Mouse (Mus musculus) Patski (cell line): ENCODE measurements around the gene Tpk1. TPM values are rescaled to one million over a fixed set of nuclear protein-coding genes. Genes with fewer than 3 reads are reported as not detected.

Source experiments
- ATAC-seq: fragments of 100-300 bp; one replicate; pipeline ENCODE4 v1.8.0; 2021
- CTCF ChIA-PET: fragments of 350-600 bp; sonication (Branson Sonifier 250); formaldehyde crosslinking; loops from one replicate; lab custom pipeline; 2022; ENCODE audit warnings: inconsistent platforms; lab: Charles Lee
- POLR2A ChIA-PET: fragments of 350-600 bp; sonication (Branson Sonifier 250); formaldehyde crosslinking; loops from one replicate; lab custom pipeline; 2022; ENCODE audit warnings: antibody characterized with exemption, inconsistent platforms; lab: Charles Lee
- DNase-seq: peaks from one replicate; pipeline ENCODE4 v3.0.0-alpha.2; 2011; ENCODE audit warnings: low read depth, low spot score
- H3K27me3 ChIP-seq: fragments of 371-371 bp; one replicate; pipeline ENCODE4 v1.5.1; 2021
- CTCF ChIP-seq: fragments of 100-300 bp; IDR thresholded peaks from one replicate; pipeline ENCODE4 v1.5.1; 2021
- in situ Hi-C: fragments of 300-500 bp; cut with MboI; formaldehyde crosslinking; loops from 3 replicates; pipeline ENCODE4 v1.11.1; 2018; ENCODE audit warnings: low pct_unique_long_range_greater_than_20kb, mixed read lengths
- polyA plus RNA-seq: library from polyadenylated mRNA; unstranded; gene quantifications from one replicate; pipeline ENCODE4 v1.2.3, GENCODE M21; 2021

The Tpk1 gene
- polyA plus RNA-seq, 1 experiment from 2014 or later = 6.4 TPM

GRCm38 (mm10) chr6:43395538-43395937 is 270.5 kb downstream of the Tpk1 start:
- no peaks in the 10 kb centered on the region for H3K27me3 ChIP-seq
- no peak for ATAC-seq
- no peak for DNase-seq
- peak; percentile 50 for TF ChIP-seq CTCF
- ChIA-PET CTCF (interaction anchor here (0.9 kb wide), 1 partner anchor 12 kb away, joined by 4 read pairs; no protein-coding TSS in a partner anchor), POLR2A (no interaction called here)
- in situ Hi-C loops = no loop called here

DNA sequence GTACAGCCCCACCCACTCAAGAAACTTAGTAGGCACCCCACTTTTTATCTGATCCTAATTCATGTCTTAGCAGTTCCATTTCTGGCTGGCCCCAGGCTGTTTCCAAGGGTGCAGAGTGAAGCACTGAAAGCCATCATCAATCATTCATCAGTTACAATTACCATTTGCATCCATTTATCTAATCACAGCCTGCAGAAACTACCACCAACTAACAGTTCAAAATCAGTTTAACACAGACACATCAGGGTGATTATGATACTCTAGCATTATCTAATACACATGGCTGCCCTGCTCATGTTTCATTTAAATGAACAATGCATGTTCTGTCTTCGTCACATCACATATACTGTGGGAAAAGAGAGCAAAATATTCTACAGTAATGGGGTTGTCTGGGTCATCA is 274.7 kb downstream of the Tpk1 start:
- no peaks in the 10 kb centered on the region for H3K27me3 ChIP-seq
- ChIA-PET POLR2A (no interaction called here), CTCF (no interaction called here)
- no peak for TF ChIP-seq CTCF
- in situ Hi-C loops = no loop called here
- no peak for DNase-seq
- ATAC-seq = no peak

- ChIA-PET CTCF (no interaction called here), POLR2A (no interaction called here)
- ATAC-seq (no peak), DNase-seq (no peak)
- in situ Hi-C loops = no loop called here
- H3K27me3 ChIP-seq = no peaks in the 10 kb centered on the region
- no peak for TF ChIP-seq CTCF
These were observed 278.8 kb downstream of the Tpk1 start for GRCm38 (mm10) chr6:43387273-43387672.

DNA sequence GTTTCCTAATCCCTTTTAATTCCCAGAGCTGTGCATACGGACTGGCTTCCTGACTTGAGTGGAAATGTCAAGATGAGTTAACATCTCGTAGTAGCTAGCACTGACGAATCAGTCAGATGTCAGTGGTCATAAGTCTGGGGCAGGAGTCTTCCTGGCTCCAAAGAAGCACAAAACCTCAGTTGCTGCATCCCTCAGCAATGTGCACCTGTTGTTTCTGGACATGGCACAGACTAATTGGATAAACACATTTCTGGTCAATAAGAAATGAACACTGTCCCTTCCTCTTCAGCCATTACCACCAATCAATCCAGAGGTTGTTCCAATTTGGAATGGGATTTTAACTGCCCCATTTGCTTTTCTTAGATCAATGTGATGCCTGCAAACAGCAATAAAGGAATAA is 281.2 kb downstream of the Tpk1 start:
- ATAC-seq = no peak
- H3K27me3 ChIP-seq = no peaks in the 10 kb centered on the region
- in situ Hi-C loops = no loop called here
- ChIA-PET POLR2A (no interaction called here), CTCF (no interaction called here)
- no peak for TF ChIP-seq CTCF
- no peak for DNase-seq

- TF ChIP-seq CTCF = no peak
- POLR2A ChIA-PET = no interaction called here
- DNase-seq = no peak
- in situ Hi-C loops = no loop called here
- no peak for ATAC-seq
- CTCF ChIA-PET = interaction anchor here (1.1 to 1.3 kb wide), 2 partner anchors 9 to 11 kb away, joined by 4 to 5 read pairs; no protein-coding TSS in a partner anchor
- no peaks in the 10 kb centered on the region for H3K27me3 ChIP-seq
These were observed 281.8 kb downstream of the Tpk1 start for GRCm38 (mm10) chr6:43384304-43384703.

GRCm38 (mm10) chr6:43382750-43383149 is 283.3 kb downstream of the Tpk1 start:
- ChIA-PET POLR2A (interaction anchor here (1.0 kb wide), 1 partner anchor 13 kb away, joined by 3 read pairs; no protein-coding TSS in a partner anchor), CTCF (interaction anchor here (1.2 kb wide), 1 partner anchor 37 kb away, joined by 3 read pairs; no protein-coding TSS in a partner anchor)
- no peaks in the 10 kb centered on the region for H3K27me3 ChIP-seq
- ATAC-seq (no peak), DNase-seq (no peak)
- no peak for TF ChIP-seq CTCF
- in situ Hi-C loops = no loop called here

DNA sequence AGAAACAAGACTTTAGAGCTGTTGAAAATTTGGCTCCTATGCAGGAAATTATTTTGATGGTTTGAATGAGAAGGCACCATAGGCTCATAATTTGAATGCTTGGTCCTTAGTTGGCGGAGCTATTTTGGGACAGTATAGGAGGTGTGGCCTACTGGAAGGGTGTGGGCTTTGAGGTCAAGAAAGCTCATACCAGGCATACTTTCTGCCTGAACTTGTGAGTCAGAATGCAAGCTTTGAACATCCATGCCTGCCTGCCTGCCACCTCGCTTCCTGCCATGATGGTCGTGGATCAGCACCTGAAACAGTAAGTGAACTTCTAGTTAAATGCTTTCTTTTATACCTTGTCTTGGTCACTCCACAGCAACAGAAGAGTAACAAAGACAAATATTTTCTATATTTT is 283.8 kb downstream of the Tpk1 start:
- POLR2A ChIA-PET = interaction anchor here (1.0 kb wide), 1 partner anchor 12 kb away, joined by 3 read pairs; no protein-coding TSS in a partner anchor

GRCm38 (mm10) chr6:43373206-43373605 is 292.9 kb downstream of the Tpk1 start:
- no peak for ATAC-seq
- ChIA-PET POLR2A (no interaction called here), CTCF (no interaction called here)
- no peaks in the 10 kb centered on the region for H3K27me3 ChIP-seq
- DNase-seq = no peak
- in situ Hi-C loops = loop anchor here (25.0 kb wide), 1 partner anchor 1664 kb away; no protein-coding TSS in a partner anchor
- TF ChIP-seq CTCF = no peak

More for the DNA sequence above, 283.8 kb downstream of the Tpk1 start:
- CTCF ChIA-PET = interaction anchor here (1.2 kb wide), 1 partner anchor 36 kb away, joined by 3 read pairs; no protein-coding TSS in a partner anchor
- no peak for TF ChIP-seq CTCF
- ATAC-seq = peak; percentile 88
- in situ Hi-C loops = no loop called here
- no peaks in the 10 kb centered on the region for H3K27me3 ChIP-seq
- DNase-seq = no peak

- CTCF ChIA-PET = no interaction called here
- no peak for ATAC-seq
- TF ChIP-seq CTCF = no peak
- H3K27me3 ChIP-seq = no peaks in the 10 kb centered on the region
- POLR2A ChIA-PET = no interaction called here
- DNase-seq = no peak
- in situ Hi-C loops = loop anchor here (25.0 kb wide), 1 partner anchor 1670 kb away; no protein-coding TSS in a partner anchor
These were observed 298.6 kb downstream of the Tpk1 start for GRCm38 (mm10) chr6:43367434-43367945.

DNA sequence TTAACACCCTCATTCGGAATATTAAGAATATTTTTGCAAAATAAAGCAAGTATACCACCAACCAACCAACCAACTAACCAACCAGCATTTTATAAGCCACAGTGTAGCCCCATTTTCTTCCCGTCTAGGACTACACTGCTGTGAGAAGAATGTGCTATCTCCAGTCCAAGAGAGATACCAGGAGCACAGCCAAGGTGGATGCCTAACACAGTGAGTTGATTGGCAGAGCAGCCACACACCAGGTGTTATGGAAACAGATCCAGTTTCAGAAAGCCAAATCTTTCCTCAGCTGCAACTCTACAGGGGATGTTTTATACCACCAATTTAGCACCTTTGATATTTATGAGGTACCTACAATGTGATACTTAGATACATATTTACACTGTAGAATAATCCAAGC is 299.1 kb downstream of the Tpk1 start:
- in situ Hi-C loops = loop anchor here (25.0 kb wide), 1 partner anchor 1670 kb away; no protein-coding TSS in a partner anchor
- POLR2A ChIA-PET = no interaction called here
- no peak for DNase-seq
- CTCF ChIA-PET = no interaction called here
- ATAC-seq = no peak
- no peaks in the 10 kb centered on the region for H3K27me3 ChIP-seq
- no peak for TF ChIP-seq CTCF

DNA sequence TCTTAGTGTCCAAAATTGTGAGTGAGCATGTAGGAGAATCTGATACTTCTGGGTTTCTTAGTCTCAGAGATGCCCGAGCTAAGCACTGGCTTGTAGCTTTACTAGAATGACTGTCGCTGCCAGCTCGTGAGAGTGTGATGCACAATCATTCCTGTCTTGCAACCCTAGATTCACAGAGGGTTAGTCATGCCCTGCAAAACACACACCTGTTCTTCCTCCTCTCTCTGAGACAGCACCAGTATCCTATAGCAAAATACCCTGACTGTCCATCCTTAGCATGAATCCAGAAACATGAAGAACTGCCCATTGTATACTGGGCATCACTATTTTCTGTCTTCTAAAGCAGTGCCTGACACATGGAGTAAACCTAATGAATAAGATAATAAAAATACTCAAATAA is 302.2 kb downstream of the Tpk1 start:
- ATAC-seq (no peak), DNase-seq (no peak)
- in situ Hi-C loops = loop anchor here (25.0 kb wide), 1 partner anchor 1673 kb away; no protein-coding TSS in a partner anchor
- ChIA-PET CTCF (no interaction called here), POLR2A (no interaction called here)
- no peak for TF ChIP-seq CTCF
- no peaks in the 10 kb centered on the region for H3K27me3 ChIP-seq
